In the genomic region with DNA sequence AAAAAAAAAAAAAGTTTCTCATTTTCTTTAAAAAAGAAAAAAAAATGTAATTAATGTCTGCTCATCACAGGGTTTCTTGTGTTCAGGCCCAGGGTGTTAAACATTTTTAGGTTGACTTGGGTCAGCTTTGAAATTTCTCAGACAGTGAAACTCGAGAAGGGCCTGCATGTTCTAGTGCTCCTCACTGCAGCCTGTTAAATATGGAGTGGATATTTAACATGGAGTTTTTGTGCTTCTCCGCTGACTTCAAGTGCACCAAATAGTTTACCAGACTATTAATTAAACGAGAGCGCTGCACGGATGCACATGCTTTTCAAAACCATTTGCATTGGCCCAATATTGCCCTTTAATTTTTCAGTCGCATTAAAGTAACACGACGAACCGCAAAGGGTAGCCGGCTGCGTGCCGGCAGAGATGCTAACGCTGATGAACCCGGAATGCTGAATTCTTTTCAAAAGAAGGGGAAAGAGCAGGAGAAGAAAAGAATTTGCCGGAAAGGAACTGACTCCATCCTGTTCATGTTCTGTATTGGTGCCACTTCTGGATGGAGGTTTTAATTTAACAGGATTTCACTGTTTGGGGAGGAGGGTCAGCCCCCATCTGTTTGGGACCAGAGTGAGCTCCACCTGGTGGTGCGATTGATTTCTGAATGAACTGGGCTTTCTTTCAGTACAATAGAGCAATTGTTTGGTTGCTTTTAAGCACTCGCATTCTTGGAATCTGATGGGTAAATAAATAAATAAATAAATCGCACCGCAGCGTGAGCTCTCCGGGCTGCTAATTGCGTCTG, we compare ENCODE assay signal across 8 mouse cellular contexts.
DNase-seq lines count a peak whose midpoint lies in the region; ATAC-seq and TF ChIP-seq lines count a peak whose summit lies in the region.

No protein-coding gene starts in this region.

- no peak for ATAC-seq in heart, postnatal 0 days (ENCODE audit: insufficient read depth, low read depth)
- no peak for ATAC-seq in erythroid progenitor cell, adult 5-6 weeks (replicated peaks; ENCODE audit: low FRiP score, poor library complexity, severe bottlenecking)

- no peaks in the 10 kb centered on the region for H3K36me3 ChIP-seq in heart, postnatal 0 days (replicated peaks; ENCODE audit: control insufficient read depth, insufficient read depth, low read length)
- no peaks in the 10 kb centered on the region for H3K36me3 ChIP-seq in limb, embryonic 10.5 days

- TF ChIP-seq EP300 in heart, postnatal 0 days (IDR thresholded peaks at IDR 0.05; ENCODE audit: low read depth), result no peak

- 46% methylated on average over 22 of the region's 22 CpGs for WGBS in heart, postnatal 0 days
- WGBS in limb, embryonic 10.5 days, result 38% methylated on average over 22 of the region's 22 CpGs

- no peaks in the 10 kb centered on the region for H3K4me1 ChIP-seq in heart, postnatal 0 days (ENCODE audit: control insufficient read depth, insufficient read depth)
- H3K4me1 ChIP-seq in limb, embryonic 10.5 days, result peaks cover 51% of the 10 kb centered on the region

- no peaks in the 10 kb centered on the region for H3K27me3 ChIP-seq in heart, postnatal 0 days (ENCODE audit: control insufficient read depth, insufficient read depth, low read length)
- no peaks in the 10 kb centered on the region for H3K27me3 ChIP-seq in limb, embryonic 10.5 days (ENCODE audit: low read depth, poor library complexity, severe bottlenecking)

- H3K27ac ChIP-seq in heart, postnatal 0 days (ENCODE audit: low read depth), result no peak overlapping the region
- H3K27ac ChIP-seq in limb, embryonic 10.5 days, result peak overlapping the region; percentile 81

- peak overlapping the region; percentile 43 for H3K4me2 ChIP-seq in heart, postnatal 0 days (ENCODE audit: low read depth, low read length)

- peak; percentile 23; the same call in 1 of the 2 replicates for TF ChIP-seq CTCF in heart, postnatal 0 days (IDR thresholded peaks at IDR 0.05; ENCODE audit: low read depth)

- H3K9ac ChIP-seq in heart, postnatal 0 days (replicated peaks; ENCODE audit: low read depth, low read length), result no peak overlapping the region

- peak; percentile 45 to 50 for DNase-seq in left cerebral cortex, adult 18-20 months (ENCODE audit: low spot score in 2 of 2)
- no peak for DNase-seq in left cerebral cortex, adult 11 months (ENCODE audit: low spot score)
- DNase-seq in cerebellum, postnatal 14 days, result peak; percentile 49 to 56
- no peak for DNase-seq in heart, postnatal 0 days (ENCODE audit: low spot score)
- DNase-seq in limb, embryonic 10.5 days (ENCODE audit: low spot score), result peak; percentile 69
- peak; percentile 46 for DNase-seq in right cerebral cortex, postnatal 10 days (ENCODE audit: low spot score in 2 of 2)
- no peak for DNase-seq in urinary bladder, postnatal 14 days (ENCODE audit: low spot score)

- no peaks in the 10 kb centered on the region for H3K9me3 ChIP-seq in heart, postnatal 0 days (replicated peaks; ENCODE audit: control insufficient read depth, low read length)
- no peaks in the 10 kb centered on the region for H3K9me3 ChIP-seq in limb, embryonic 10.5 days (replicated peaks)

- H3K4me3 ChIP-seq in heart, postnatal 0 days (ENCODE audit: low read depth, low read length), result peak overlapping the region; percentile 20
- H3K4me3 ChIP-seq in limb, embryonic 10.5 days, result peak overlapping the region; percentile 36

Comparison
In these comparisons a context has a peak if more than half of its experiments do, and no peak if none do; other contexts are left out.
1. DNase-seq: peak in left cerebral cortex, adult 18-20 months (2 of 2), cerebellum, postnatal 14 days (2 of 2), limb, embryonic 10.5 days (single experiment) and right cerebral cortex, postnatal 10 days (2 of 2); none in left cerebral cortex, adult 11 months (single experiment), heart, postnatal 0 days (single experiment) and urinary bladder, postnatal 14 days (single experiment).